Mouse (Mus musculus) CD4-positive, CD25-positive, alpha-beta regulatory T cell, adult 2 months (primary cell): Measurements from ENCODE around the gene Elovl5.

ENCODE experiments used
- DNase-seq: peaks from one replicate; pipeline ENCODE4 v3.0.0-alpha.2; 2012; ENCODE audit warnings: low read depth, low spot score

The Elovl5 gene

DNA sequence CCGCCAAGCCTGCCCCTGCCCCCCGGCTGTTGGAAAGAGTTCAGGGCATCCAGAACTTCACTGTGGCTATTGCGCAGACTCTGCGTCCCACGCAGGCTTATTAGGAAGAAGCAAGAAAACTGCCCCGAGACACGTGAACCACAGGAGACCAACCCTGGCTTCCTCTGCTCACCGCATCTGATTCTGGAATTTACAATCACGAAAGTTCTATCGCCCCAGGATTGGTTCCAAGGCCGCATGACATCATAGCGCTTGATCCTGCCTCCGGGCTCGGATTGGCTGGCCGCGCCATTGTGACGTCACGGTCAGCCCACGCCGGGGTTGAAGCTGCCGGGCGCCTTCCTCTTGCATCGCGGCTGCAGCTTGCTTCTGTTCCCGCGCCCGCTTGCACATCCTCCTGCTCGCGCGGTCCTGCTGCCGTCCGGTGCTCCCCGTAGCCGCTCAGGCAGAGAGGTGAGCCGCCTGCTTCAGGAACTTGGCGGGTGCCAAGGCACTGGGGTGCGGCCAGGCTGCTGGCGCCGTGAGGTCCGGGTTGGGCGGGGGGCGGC lies at the start of gene Elovl5:
TSS of gene Elovl5 (plus strand) at position 291 of the 548 bp plus-strand sequence.
- peak; percentile 98 for DNase-seq

DNA sequence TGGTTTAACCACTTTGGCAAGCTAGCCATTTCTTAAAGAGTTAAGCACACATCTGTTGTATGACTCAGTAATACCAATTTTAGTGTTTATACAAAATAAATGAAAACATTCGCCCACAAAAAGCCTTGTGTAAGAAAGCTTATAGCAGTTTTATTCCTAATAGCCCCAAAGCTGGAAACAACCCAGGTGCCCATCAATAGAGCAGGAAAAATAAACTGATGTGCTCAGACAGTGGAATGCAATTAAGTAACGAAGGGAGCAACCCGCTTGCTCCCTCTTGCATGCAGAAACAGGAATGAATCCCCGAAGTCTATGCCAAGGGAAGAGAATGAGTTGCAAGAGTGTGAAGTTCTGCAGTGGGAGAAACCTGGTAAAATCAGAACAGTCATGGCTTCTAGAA lies 25.7 kb upstream of the Elovl5 start:
- DNase-seq, result no peak

GRCm38 (mm10) chr9:77898551-77898950 lies 18.6 kb upstream of the Elovl5 start:
- no peak for DNase-seq

GRCm38 (mm10) chr9:77904133-77904532 lies 13.0 kb upstream of the Elovl5 start:
- DNase-seq, result no peak

DNA sequence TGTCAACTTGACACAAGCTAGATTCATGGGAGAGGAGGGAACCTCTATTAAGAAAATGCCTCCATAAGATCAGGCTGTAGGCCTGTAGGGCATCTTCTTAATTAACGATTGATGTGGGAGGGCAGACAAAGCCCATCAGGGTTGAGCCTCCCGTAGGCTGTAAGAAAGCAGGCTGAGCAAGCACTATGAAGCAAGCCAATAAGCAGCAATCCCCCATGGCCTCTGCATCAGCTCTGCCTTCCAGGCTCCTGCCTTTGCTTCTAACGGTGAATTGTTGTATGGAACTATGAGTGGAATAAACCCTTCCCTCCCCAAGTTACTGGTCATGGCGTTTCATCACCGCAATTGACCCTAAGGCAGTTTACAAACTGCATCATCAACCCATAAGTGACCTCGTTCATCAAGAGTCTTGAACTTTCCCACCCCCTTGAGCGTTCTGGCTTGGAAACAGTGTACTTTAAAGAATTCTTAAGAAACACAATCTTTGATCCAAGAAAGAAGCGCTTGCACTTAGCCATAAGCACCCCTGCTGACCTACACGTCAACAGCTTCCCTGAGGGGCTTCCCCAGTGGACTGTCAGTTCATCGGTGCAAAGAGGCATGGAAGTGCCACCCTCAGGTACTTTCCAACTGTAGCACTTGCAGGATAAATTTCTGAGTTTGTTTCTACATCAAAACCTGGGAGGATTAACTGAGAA lies 7.4 kb upstream of the Elovl5 start:
- peak; percentile 51 for DNase-seq

- DNase-seq, result peak; percentile 92
Observed at GRCm38 (mm10) chr9:77910270-77911240, 6.6 kb upstream of the Elovl5 start.

GRCm38 (mm10) chr9:77911508-77912229 lies 5.5 kb upstream of the Elovl5 start:
- DNase-seq, result peak; percentile 78

- DNase-seq, result no peak
Observed at GRCm38 (mm10) chr9:77912246-77912645, 4.9 kb upstream of the Elovl5 start.

DNA sequence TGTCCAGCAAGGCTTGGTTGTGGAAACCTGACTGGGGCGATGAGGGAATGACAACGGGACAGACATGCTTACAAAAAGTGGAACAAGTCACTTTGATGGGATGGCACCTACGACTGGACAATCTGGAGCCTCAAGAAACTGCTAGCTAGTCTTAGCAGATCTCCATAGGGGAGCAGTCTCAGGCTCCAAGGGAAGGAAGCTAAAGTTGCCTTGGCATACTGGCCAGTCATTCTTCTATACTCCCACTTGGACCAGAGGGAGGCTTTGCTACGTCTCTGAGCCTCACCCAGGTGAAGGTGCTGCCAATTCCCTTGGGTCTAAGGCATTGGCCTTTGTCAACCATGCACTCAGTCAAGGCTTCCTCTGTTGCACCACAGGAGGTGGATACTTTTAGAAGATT lies 2.5 kb upstream of the Elovl5 start:
- no peak for DNase-seq

DNA sequence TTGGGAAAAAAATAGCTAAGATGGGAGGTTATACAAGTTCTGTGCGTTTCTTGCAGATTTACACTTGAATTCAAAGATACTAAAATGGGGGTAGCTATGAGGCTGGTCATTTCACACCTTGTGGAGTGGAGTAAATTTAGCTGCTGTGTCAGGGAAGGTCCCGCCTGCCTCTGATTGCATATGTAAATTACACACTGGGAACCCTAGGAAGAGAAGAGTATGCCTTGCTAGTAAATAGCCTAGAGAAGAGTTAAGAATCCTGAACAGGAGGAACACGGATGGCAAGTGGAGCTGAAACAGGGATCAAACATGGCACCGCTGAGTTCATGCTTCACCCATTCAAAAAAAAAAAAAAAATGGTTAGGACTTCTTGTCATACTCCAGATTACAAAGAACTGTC lies 1.4 kb upstream of the Elovl5 start:
- no peak for DNase-seq

DNA sequence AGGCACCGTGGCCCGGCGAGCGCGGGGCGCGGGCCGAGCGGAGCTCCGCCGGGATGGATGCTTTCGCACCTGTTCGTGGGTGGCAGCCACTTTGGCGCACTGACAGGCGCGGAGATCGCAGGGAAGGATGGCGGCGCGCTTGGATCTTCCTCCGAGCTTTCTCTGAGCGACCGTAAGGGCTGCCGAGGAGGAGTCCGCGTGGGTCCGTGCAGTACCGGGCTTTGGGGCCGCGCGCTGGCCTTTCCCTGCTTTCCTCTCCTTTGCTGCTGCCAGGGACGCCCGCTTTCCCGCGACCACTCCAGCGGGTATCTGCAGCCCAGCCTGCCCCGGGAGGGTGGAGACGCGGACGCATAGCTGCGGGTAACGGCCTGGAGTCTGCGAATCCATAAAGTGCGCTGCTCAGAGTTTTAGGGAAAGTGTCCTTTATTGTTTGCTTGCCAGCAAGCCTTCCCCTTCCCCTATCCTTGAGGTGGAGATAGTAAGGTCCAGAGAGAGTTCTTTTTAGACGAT lies 513 bp downstream of the Elovl5 start:
- DNase-seq, result no peak

DNA sequence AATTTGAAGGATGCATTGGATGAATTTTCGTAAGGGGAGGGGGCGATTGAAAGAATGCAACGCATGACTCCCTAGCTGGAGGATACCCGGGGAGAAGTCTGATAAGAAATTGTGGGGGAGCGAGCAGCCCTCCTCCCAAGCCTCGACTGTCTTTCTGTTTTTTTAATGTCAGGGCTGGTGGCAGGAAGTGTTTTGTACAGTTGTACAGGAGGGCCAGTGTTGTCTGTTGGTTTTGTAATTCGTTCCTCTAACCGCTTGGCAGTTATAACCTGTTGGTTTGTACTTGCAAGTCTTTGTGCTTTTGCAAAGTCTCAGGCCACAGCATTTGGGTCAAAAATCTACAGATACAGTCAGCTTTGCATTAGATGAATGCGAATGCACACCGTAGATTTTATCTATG lies 1.0 kb downstream of the Elovl5 start:
- DNase-seq, result peak; percentile 60

DNA sequence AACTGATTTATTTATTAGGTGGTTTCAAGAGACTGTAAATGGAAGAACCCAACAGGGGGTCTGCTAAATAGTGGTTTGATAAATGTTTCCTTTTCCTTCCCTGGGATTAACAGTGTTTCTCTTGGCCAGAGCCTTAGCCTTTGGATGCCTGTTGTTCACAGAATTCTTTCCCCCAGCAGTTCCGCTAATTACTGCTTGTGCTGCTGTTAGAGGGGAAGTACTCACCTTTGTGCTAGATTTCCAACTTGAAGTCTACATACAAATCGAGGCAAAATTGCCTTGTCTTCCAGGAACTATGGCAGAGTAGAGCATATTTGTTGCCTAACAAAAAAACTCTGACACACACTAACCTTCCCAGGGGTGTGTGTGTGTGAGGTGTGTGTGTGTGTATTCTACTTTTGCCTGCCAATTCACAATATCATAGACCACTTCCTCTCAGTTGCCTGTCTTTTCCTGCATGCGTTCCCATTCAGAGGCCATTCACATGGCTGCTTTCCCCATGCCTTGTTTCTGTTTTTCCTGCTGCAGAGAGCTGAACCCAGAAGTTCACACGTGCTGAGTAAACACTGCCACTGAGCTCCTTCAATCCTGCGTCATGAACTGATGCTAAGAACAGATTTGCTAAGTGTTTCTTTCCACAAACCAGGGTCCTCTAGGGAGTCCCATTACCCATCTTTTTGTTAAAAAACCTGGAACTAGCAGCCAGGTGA lies 2.0 kb downstream of the Elovl5 start:
- no peak for DNase-seq

GRCm38 (mm10) chr9:77920481-77920880 lies 3.3 kb downstream of the Elovl5 start:
- no peak for DNase-seq

- peak; percentile 73 for DNase-seq
Observed at GRCm38 (mm10) chr9:77921366-77922260, 4.4 kb downstream of the Elovl5 start.

- no peak for DNase-seq
Observed at GRCm38 (mm10) chr9:77923774-77924173, 6.6 kb downstream of the Elovl5 start.

DNA sequence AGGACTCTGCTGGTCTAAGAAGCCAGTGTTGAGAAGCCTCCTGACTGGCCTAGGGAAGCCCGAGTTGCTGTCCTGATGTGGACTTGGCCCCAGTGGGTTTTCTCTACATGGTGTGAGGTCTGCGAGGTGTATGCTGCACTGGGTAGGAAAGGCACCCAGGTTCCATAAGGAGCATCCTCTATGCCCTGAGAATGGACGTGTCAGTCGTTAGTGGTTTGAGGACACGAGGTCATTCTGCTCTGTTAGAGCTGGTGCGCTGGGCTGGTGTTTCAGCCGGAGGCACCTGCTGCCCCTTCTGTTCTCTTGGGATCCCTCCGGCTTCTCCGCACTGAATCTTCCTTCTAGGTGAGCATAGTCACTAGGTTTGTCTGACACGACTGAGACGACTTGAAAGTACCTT lies 7.0 kb downstream of the Elovl5 start:
- DNase-seq, result no peak

- DNase-seq, result no peak
Observed at GRCm38 (mm10) chr9:77926151-77926550, 9.0 kb downstream of the Elovl5 start.

- DNase-seq, result no peak
Observed at GRCm38 (mm10) chr9:77926911-77927310, 9.7 kb downstream of the Elovl5 start.

- DNase-seq, result no peak
Observed at GRCm38 (mm10) chr9:77927431-77927830, 10.3 kb downstream of the Elovl5 start.
